Comparison of ENCODE assay signal across 9 mouse cellular contexts in genomic region chr5:135725991-135726390, GRCm38 (mm10). TPM values are rescaled to one million over a fixed set of nuclear protein-coding genes. Genes with fewer than 3 reads are reported as not detected.
A peak's percentile ranks its signal among the peaks of the same experiment; 100 is the strongest.
DNase-seq lines count a peak whose midpoint lies in the region; ATAC-seq lines count a peak whose summit lies in the region.
"Had no signal": no experiment of that assay in that cellular context is flagged by ENCODE, and none has a peak within 500 bp of the region (broad histone marks: within the 10 kb centered on the region; RNA-seq: fewer than 3 reads in every experiment).

No protein-coding gene starts in this region.

- 38% methylated on average over 6 of the region's 6 CpGs for WGBS in kidney, embryonic 15.5 days
- 21% methylated on average over 6 of the region's 6 CpGs for WGBS in forebrain, embryonic 11.5 days
- 24% methylated on average over 6 of the region's 6 CpGs for WGBS in limb, embryonic 10.5 days
- 17% methylated on average over 6 of the region's 6 CpGs for WGBS in neural tube, embryonic 15.5 days

- H3K9ac ChIP-seq in kidney, embryonic 15.5 days, result peak overlapping the region; percentile 21; the same call in 1 of the 2 replicates
- H3K9ac ChIP-seq in forebrain, embryonic 11.5 days (ENCODE audit: low read length), result peak overlapping the region; percentile 60
- H3K9ac ChIP-seq in neural tube, embryonic 15.5 days (replicated peaks), result 0 out of 2 replicates have a peak overlapping the region, but pooled peaks have one; percentile 18

- H3K4me3 ChIP-seq in kidney, embryonic 15.5 days (replicated peaks), result peak overlapping the region; percentile 15; the same call in 1 of the 2 replicates
- peak overlapping the region; percentile 28 for H3K4me3 ChIP-seq in forebrain, embryonic 11.5 days (ENCODE audit: low read depth, low read length)
- H3K4me3 ChIP-seq in limb, embryonic 10.5 days, result peak overlapping the region; percentile 55
- H3K4me3 ChIP-seq in neural tube, embryonic 15.5 days (replicated peaks), result peak overlapping the region; percentile 8; the same call in 1 of the 2 replicates

- peaks cover 50% of the 10 kb centered on the region for H3K4me1 ChIP-seq in kidney, embryonic 15.5 days
- H3K4me1 ChIP-seq in forebrain, embryonic 11.5 days (replicated peaks; ENCODE audit: control insufficient read depth, insufficient read depth, low read length), result peaks cover 26% of the 10 kb centered on the region
- H3K4me1 ChIP-seq in limb, embryonic 10.5 days, result peaks cover 64% of the 10 kb centered on the region
- H3K4me1 ChIP-seq in neural tube, embryonic 15.5 days, result peaks cover 36% of the 10 kb centered on the region

- ATAC-seq in kidney, embryonic 15.5 days (replicated peaks; ENCODE audit: low FRiP score), result no peak
- peak; percentile 13; the same call in 1 of the 2 replicates for ATAC-seq in forebrain, embryonic 11.5 days (replicated peaks; ENCODE audit: low FRiP score)
- no peak for ATAC-seq in neural tube, embryonic 15.5 days (ENCODE audit: low FRiP score)

- H3K9me3 ChIP-seq in kidney, embryonic 15.5 days (replicated peaks), result no peaks in the 10 kb centered on the region
- no peaks in the 10 kb centered on the region for H3K9me3 ChIP-seq in forebrain, embryonic 11.5 days (ENCODE audit: control insufficient read depth, low read length)
- H3K9me3 ChIP-seq in limb, embryonic 10.5 days (replicated peaks), result no peaks in the 10 kb centered on the region
- H3K9me3 ChIP-seq in neural tube, embryonic 15.5 days (replicated peaks), result no peaks in the 10 kb centered on the region

- no peak for DNase-seq in kidney, postnatal 10 days
- DNase-seq in forebrain, embryonic 11.5 days (ENCODE audit: low spot score), result no peak
- DNase-seq in limb, embryonic 10.5 days (ENCODE audit: low spot score), result no peak
- DNase-seq in retina, embryonic 14.5 days (ENCODE audit: low spot score), result no peak
- no peak for DNase-seq in frontal cortex, postnatal 14 days (ENCODE audit: low spot score in 2 of 2)
- DNase-seq in right cerebral cortex, adult 18-20 months, result no peak
- DNase-seq: right cerebral cortex, postnatal 4 days had no signal

- H3K27me3 ChIP-seq in kidney, embryonic 15.5 days, result no peaks in the 10 kb centered on the region
- H3K27me3 ChIP-seq in forebrain, embryonic 11.5 days (ENCODE audit: control insufficient read depth, insufficient read depth, low read length), result no peaks in the 10 kb centered on the region
- no peaks in the 10 kb centered on the region for H3K27me3 ChIP-seq in limb, embryonic 10.5 days (ENCODE audit: low read depth, poor library complexity, severe bottlenecking)
- H3K27me3 ChIP-seq in neural tube, embryonic 15.5 days (replicated peaks), result no peaks in the 10 kb centered on the region

- H3K36me3 ChIP-seq in kidney, embryonic 15.5 days, result peaks cover 31% of the 10 kb centered on the region
- H3K36me3 ChIP-seq in forebrain, embryonic 11.5 days (ENCODE audit: control insufficient read depth, insufficient read depth, low read length), result peaks cover 8% of the 10 kb centered on the region; the same call in 1 of the 2 replicates
- H3K36me3 ChIP-seq in limb, embryonic 10.5 days, result peaks cover 49% of the 10 kb centered on the region
- peaks cover 25% of the 10 kb centered on the region for H3K36me3 ChIP-seq in neural tube, embryonic 15.5 days

- peak overlapping the region; percentile 50 for H3K4me2 ChIP-seq in kidney, embryonic 15.5 days
- H3K4me2 ChIP-seq in forebrain, embryonic 11.5 days (ENCODE audit: low read depth, low read length, severe bottlenecking), result peak overlapping the region; percentile 58
- peak overlapping the region; percentile 41 for H3K4me2 ChIP-seq in neural tube, embryonic 15.5 days

- H3K27ac ChIP-seq in kidney, embryonic 15.5 days, result peak overlapping the region; percentile 82
- peak overlapping the region; percentile 98 for H3K27ac ChIP-seq in forebrain, embryonic 11.5 days (ENCODE audit: low read depth, low read length)
- H3K27ac ChIP-seq in limb, embryonic 10.5 days, result peak overlapping the region; percentile 94
- peak overlapping the region; percentile 80 for H3K27ac ChIP-seq in neural tube, embryonic 15.5 days (replicated peaks)

RNA-seq across cellular contexts. Expression of gene Tmem120a, which starts 18.3 kb away (rescaled TPM):
- polyA plus RNA-seq in kidney, embryonic 15.5 days (2015; fragmentation: Nextera tagmentation; extraction: Ambion mirVana), result 64.2 and 68.1 TPM in 2 replicates
- 46.1 and 49.0 TPM in 2 replicates for polyA plus RNA-seq in forebrain, embryonic 11.5 days (2014; fragmentation: Nextera tagmentation; extraction: Ambion mirVana)
- 54.1 and 62.5 TPM in 2 replicates for polyA plus RNA-seq in limb, embryonic 10.5 days (2016; fragmentation: Nextera tagmentation; extraction: Ambion mirVana)
- 73.6 and 88.2 TPM in 2 replicates for polyA plus RNA-seq in neural tube, embryonic 15.5 days (2015; fragmentation: Nextera tagmentation; extraction: Ambion mirVana)

RNA-seq across cellular contexts. Expression of gene Styxl1, which starts 52.2 kb away (rescaled TPM):
- 0.17 and 0.39 TPM in 2 replicates for polyA plus RNA-seq in kidney, embryonic 15.5 days (2015; fragmentation: Nextera tagmentation; extraction: Ambion mirVana)
- not detected in 2 replicates for polyA plus RNA-seq in forebrain, embryonic 11.5 days (2014; fragmentation: Nextera tagmentation; extraction: Ambion mirVana)
- polyA plus RNA-seq in limb, embryonic 10.5 days (2016; fragmentation: Nextera tagmentation; extraction: Ambion mirVana), result not detected in 2 replicates
- polyA plus RNA-seq in neural tube, embryonic 15.5 days (2015; fragmentation: Nextera tagmentation; extraction: Ambion mirVana), result 0.36 and 0.88 TPM in 2 replicates

RNA-seq across cellular contexts. Expression of gene Mdh2, which starts 52.3 kb away (rescaled TPM):
- polyA plus RNA-seq in kidney, embryonic 15.5 days (2015; fragmentation: Nextera tagmentation; extraction: Ambion mirVana), result 568 and 588 TPM in 2 replicates
- polyA plus RNA-seq in forebrain, embryonic 11.5 days (2014; fragmentation: Nextera tagmentation; extraction: Ambion mirVana), result 526 and 536 TPM in 2 replicates
- 600 and 631 TPM in 2 replicates for polyA plus RNA-seq in limb, embryonic 10.5 days (2016; fragmentation: Nextera tagmentation; extraction: Ambion mirVana)
- 658 and 665 TPM in 2 replicates for polyA plus RNA-seq in neural tube, embryonic 15.5 days (2015; fragmentation: Nextera tagmentation; extraction: Ambion mirVana)

RNA-seq across cellular contexts. Expression of gene Por, which starts 56.2 kb away (rescaled TPM):
- polyA plus RNA-seq in kidney, embryonic 15.5 days (2015; fragmentation: Nextera tagmentation; extraction: Ambion mirVana), result 78.2 and 89.0 TPM in 2 replicates
- polyA plus RNA-seq in forebrain, embryonic 11.5 days (2014; fragmentation: Nextera tagmentation; extraction: Ambion mirVana), result 113 and 117 TPM in 2 replicates
- 166 and 179 TPM in 2 replicates for polyA plus RNA-seq in limb, embryonic 10.5 days (2016; fragmentation: Nextera tagmentation; extraction: Ambion mirVana)
- 91.6 and 92.1 TPM in 2 replicates for polyA plus RNA-seq in neural tube, embryonic 15.5 days (2015; fragmentation: Nextera tagmentation; extraction: Ambion mirVana)
